Mouse (Mus musculus) urinary bladder, adult 18-20 months (tissue): ENCODE results near the gene Il31ra.
A peak's percentile ranks its signal among the peaks of the same experiment; 100 is the strongest.
"Not testable (repeated sequence)": the region's sequence is repeated elsewhere in the genome, so short reads cannot be mapped to it uniquely, and the experiment has no call there.

ENCODE experiments used
- DNase-seq, 2 experiments: peaks; one replicate each; pipeline ENCODE4 v3.0.0; 2022; ENCODE audit warnings: low spot score in 2 of 2, mixed read lengths in 2 of 2

Il31ra gene

GRCm38 (mm10) chr13:112594260-112594659, at the start of gene Il31ra:
TSS of gene Il31ra (minus strand) at chr13:112594360.
- not testable (repeated sequence) for DNase-seq

GRCm38 (mm10) chr13:112642897-112643296, 48.7 kb upstream of the Il31ra start:
- no peak for DNase-seq

- DNase-seq: no peak
Observed at GRCm38 (mm10) chr13:112639111-112639510, 45.0 kb upstream of the Il31ra start.

- no peak for DNase-seq
Observed at GRCm38 (mm10) chr13:112636498-112636897, 42.3 kb upstream of the Il31ra start.

- DNase-seq: no peak
Observed at GRCm38 (mm10) chr13:112635174-112635837, 41.1 kb upstream of the Il31ra start.

GRCm38 (mm10) chr13:112625566-112625965, 31.4 kb upstream of the Il31ra start:
- no peak for DNase-seq

- DNase-seq: no peak
Observed at GRCm38 (mm10) chr13:112624622-112625021, 30.5 kb upstream of the Il31ra start.

GRCm38 (mm10) chr13:112623656-112624055, 29.5 kb upstream of the Il31ra start:
- no peak for DNase-seq

- DNase-seq: no peak
Observed at GRCm38 (mm10) chr13:112621592-112621991, 27.4 kb upstream of the Il31ra start.

- no peak for DNase-seq
Observed at GRCm38 (mm10) chr13:112608606-112609005, 14.4 kb upstream of the Il31ra start.

- DNase-seq: no peak
Observed at GRCm38 (mm10) chr13:112604411-112604810, 10.3 kb upstream of the Il31ra start.

GRCm38 (mm10) chr13:112603839-112604238, 9.7 kb upstream of the Il31ra start:
- no peak for DNase-seq

GRCm38 (mm10) chr13:112602607-112603006, 8.4 kb upstream of the Il31ra start:
- DNase-seq: no peak

- DNase-seq: no peak
Observed at GRCm38 (mm10) chr13:112590254-112590653, 3.9 kb downstream of the Il31ra start.

- DNase-seq: no peak
Observed at GRCm38 (mm10) chr13:112589625-112590024, 4.5 kb downstream of the Il31ra start.

GRCm38 (mm10) chr13:112584556-112585237, 9.5 kb downstream of the Il31ra start:
- DNase-seq: no peak

GRCm38 (mm10) chr13:112582291-112582690, 11.9 kb downstream of the Il31ra start:
- DNase-seq: no peak

GRCm38 (mm10) chr13:112581796-112582195, 12.4 kb downstream of the Il31ra start:
- no peak for DNase-seq

- no peak for DNase-seq
Observed at GRCm38 (mm10) chr13:112580590-112581320, 13.4 kb downstream of the Il31ra start.

GRCm38 (mm10) chr13:112578041-112578440, 16.1 kb downstream of the Il31ra start:
- DNase-seq: peak; percentile 100

GRCm38 (mm10) chr13:112573800-112574199, 20.4 kb downstream of the Il31ra start:
- DNase-seq: no peak

GRCm38 (mm10) chr13:112570768-112571167, 23.4 kb downstream of the Il31ra start:
- DNase-seq: no peak

GRCm38 (mm10) chr13:112569606-112570005, 24.6 kb downstream of the Il31ra start:
- DNase-seq: no peak
